Mouse (Mus musculus): ENCODE measurements around the gene Dspp.

DNA sequence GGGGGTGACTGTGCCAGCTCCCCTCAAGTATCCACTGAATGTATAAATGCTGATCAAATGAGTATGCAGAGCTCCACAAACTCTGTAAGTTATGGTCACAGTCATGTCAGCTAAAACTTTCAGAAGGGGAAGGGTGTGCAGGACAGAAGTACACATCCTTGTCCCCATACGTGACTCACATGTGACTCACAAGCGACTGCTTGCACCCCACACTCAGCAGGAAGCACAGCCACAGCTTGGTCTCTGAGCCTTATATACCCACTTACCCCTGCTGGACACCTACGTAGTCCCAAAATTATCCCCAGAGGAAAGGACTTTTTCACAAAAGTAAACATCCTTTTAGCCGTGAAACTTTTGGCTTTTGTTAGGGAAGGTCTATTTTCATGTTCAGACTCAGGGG lies 36.8 kb upstream of the Dspp start:
- TF ChIP-seq CTCF (IDR thresholded peaks at IDR 0.05; ENCODE audit: insufficient read depth, low read length) (no peak), POLR2A (IDR thresholded peaks at IDR 0.05; ENCODE audit: borderline replicate concordance, extremely low read depth, low read depth, low read length) (no peak)
